Mouse (Mus musculus) urinary bladder, postnatal 10 days (tissue): Measurements from ENCODE around the gene Gzmc.
"Not testable (repeated sequence)": the region's sequence is repeated elsewhere in the genome, so short reads cannot be mapped to it uniquely, and the experiment has no call there.

Experiments used
- DNase-seq: peaks from one replicate; pipeline ENCODE4 v3.0.0; 2022; ENCODE audit warnings: low spot score

Gene Gzmc

DNA sequence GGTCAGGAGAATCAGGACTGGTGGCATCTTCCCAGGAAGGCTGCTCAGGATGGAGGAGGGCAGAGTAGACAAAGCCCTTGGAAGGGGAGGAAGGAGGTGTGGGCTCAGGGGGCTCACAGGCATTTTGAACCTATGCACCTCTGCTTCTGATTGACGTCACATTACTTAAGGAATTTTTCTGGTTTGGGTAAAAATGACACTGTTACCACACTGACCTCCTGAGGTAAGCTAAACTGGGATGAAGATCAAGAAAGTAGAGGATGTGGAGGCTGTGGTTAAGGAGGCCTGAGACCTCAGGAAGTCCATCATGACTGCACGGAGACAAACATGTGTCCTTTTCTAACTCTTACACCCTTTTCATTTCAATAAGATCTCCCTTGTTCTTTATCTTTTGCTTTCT, at the start of gene Gzmc:
TSS of gene Gzmc (minus strand) at position 101 of the 400 bp plus-strand sequence.
- no peak for DNase-seq

DNA sequence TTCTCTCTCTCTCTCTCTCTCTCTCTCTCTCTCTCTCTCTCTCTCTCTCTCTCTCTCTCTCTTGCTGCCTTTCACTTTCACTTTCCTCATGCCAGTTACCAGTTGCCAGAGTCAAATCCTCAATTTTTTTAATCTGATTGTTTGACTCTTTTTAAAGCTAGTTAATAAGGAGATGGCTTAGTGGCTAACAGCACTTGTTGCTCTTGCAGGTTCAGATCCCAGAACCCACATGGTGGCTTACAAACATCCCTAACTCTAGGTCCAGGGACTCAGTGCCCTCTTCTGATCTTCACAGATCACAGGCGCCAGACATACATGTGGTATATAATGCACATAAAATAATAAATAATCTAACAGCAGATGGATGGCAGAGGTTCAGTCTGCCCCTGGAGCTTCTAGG, 49.4 kb upstream of the Gzmc start:
- DNase-seq: no peak

DNA sequence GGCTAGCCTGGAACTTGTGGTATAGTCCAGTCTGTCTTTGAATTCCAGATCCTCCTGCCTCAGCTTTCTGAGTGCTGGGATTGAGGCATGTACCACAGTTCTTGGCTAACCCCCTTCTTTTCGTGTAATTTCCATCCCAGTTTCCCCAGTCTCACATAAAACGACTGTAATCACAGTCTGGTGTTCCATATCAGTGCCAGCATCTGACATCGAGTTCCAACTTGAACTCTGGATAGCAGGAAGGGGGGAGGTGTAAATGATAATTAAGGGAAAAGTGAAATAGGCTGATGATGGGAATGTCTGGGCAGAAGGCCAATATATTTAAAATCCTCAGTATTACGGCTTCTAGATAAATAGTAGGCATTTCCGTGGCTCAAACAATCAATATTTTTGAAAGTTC, 46.6 kb upstream of the Gzmc start:
- no peak for DNase-seq

DNA sequence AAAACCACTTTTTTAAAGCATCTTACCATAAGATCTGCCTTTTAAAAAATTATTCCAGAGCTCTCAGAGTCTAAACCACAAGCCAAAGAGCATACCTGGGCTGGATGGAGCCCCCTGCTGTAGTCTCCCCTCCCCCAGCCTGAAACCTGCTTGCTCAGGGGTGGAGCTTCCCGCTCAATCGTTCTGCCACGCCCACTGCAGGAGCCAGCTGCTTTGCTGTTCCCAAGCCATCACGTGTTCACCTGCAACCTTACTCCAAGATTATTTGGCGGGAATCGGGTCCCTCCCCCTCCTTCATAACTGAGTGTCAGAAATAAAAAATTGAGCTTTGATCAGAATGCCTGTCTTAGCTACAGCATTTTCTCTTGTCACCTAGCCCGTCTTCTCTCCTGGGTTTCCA, 44.2 kb upstream of the Gzmc start:
- not testable (repeated sequence) for DNase-seq

DNA sequence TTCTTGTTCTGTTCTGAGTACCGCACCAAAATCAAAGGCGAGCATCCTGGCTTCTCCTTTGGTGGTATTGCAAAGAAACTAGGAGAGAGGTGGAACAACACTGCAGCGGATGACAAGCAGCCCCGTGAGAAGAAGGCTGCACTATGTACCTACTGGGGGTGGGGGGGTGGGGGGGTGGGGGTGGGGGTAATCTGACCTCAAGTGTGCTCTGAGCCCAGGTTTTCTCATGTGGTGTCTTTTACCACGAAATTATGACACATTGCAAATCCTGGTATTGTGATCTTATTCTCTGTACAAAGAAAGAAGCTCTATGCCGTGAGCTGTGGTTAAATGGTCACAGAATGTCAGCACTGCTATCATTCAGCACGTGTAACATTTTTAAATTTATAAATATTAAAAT, 41.6 kb upstream of the Gzmc start:
- DNase-seq: not testable (repeated sequence)

DNA sequence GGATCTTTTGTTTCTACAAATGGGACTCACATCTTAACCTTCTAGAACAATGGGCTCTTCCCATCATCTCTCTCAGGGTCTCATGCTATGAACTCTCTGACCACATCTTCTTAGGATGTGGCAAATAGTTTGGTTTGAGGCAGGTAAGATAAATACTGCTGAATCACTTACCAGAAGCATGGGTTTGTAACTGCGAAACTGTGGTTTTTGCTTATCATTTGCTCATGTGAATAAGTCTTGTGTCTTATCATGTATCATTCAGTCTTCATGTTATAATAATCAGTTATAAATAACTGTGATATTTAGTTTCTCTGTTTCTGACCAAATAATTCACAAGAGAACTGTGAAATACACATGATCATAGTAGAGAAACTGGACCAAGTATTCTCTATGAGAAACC, 31.7 kb upstream of the Gzmc start:
- no peak for DNase-seq

DNA sequence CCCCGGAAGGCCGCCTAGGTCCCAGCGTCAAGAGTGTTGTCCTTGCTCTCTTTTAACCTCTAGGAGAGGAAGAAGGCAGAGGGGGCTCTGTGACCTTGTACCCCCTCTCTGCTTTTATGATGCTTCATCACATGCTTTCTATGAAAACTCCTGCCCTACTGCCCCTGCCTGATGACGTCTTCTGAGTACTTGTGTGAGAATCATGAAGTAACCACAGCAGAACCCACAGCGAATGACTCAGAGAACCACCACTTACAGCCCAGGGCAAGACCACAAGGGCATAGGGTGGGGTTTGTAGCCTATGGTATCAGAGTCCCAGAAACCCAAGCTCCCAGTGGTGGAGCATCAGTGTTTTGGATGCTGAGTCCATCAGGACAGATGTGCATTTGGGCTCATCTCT, 27.7 kb upstream of the Gzmc start, which contains the start of gene Gzmb:
TSS of gene Gzmb (minus strand) at position 108 of the 400 bp plus-strand sequence.
- DNase-seq: no peak

DNA sequence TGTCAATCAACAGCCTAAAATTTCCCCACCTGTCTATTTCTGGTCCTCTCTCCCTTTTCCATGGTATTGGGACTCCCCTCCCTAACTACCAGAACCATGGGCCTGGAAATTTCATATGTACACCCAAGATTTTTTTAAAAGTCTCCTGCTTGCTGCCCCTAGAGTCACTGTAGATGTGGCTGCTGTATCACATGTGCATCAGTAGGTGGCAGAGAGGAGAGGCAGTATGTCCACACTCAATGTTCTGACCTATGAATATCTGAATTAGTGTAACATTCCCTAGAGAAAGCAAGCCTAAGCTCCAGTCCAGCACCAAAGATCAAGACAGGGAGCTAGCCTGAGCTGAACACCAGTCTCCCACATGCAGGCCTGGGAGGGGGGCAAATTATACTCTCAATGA, 6.0 kb upstream of the Gzmc start:
- DNase-seq: no peak

DNA sequence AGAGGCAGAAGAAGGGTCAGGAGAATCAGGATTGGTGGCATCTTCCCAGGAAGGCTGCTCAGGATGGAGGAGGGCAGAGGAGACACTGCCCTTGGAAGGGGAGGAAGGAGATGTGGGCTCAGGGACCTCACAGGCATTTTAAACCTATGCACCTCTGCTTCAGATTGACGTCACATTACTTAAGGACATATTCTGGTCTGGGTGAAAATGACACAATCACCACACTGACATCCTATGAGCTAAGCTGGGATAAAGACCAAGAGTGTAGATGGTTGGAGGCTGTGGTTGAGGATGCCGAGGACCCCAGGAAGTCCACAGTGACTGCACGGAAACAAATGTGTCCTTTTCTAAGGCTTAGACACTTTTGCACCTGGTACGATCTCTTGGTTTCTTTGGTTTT, 23.1 kb downstream of the Gzmc start, which contains the start of gene Gzmf:
TSS of gene Gzmf (minus strand) at position 101 of the 400 bp plus-strand sequence.
- DNase-seq: no peak

DNA sequence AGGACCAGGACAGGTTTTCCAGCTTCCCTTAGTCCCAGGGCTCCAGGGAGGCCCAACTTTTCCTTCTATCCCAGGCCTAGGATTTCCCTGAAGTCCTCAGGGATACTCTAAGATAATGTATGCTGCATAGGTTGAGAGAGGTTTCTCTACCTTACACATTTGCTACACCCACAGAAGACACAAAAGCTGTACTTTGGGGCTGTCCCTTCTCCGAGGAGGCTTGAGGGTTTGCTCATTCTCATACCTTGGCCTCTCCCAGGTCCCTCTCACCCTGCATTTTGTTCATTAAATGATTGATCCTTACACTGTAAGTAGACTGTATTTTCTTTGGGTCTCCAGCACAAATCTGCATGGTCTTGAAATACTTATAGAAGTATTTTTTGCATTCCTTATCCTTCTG, 28.8 kb downstream of the Gzmc start:
- no peak for DNase-seq

DNA sequence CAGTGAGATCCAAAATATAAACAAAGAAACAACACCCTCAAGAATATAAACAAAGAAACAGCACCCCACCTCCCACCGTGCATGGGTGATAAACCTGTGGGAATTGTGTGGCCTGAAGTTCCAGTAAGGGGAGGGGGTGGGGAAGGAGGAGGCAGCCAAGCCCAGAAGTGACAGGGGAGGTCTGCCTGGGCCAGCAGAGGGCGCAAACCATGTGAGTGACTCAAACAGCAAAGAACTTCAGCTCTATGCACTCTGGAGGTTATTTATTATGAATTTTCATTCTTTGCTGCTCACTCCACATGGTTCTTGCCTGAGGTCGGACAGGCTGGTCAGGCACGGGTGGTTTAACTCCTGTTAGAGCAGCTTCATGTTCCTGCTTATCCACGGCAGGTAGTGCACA, 29.4 kb downstream of the Gzmc start:
- DNase-seq: not testable (repeated sequence)

DNA sequence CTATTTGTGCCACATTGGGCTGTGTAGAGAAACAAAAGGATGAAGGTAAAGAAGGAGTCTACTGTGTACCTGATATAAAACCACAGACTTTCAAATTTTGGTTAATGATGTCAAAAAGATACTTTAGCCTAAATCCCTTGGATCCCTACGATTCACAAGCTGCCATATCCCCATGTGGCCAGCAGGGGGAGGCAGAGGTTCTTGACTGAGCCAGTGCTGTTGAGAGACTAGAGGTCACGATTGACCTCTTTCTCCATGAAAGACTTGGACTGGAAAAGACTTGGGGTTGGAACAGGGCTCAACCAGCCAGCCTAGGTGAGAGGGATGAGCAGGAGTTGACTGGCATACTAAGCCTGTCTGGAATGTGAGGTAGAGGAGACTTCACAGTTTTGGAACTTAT, 30.5 kb downstream of the Gzmc start:
- DNase-seq: no peak

DNA sequence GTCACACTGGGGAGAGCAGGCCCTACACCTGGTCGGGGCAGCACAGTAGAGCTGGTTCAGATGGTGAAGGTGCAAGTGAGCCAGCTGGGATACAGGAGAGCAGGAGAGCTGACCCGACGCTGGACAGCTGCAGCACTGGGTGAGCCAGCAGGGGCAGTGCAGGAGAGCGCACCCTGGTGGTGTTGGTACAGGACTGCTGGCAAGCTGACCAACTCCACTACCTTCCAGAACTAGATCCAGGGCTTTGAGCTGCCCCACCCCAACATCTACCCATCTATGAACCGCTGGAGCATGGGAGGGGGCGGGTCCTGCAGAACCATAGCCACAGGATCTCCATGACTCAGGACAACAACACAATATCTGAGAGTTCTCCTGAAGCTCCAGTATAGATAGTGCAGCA, 47.5 kb downstream of the Gzmc start:
- no peak for DNase-seq

DNA sequence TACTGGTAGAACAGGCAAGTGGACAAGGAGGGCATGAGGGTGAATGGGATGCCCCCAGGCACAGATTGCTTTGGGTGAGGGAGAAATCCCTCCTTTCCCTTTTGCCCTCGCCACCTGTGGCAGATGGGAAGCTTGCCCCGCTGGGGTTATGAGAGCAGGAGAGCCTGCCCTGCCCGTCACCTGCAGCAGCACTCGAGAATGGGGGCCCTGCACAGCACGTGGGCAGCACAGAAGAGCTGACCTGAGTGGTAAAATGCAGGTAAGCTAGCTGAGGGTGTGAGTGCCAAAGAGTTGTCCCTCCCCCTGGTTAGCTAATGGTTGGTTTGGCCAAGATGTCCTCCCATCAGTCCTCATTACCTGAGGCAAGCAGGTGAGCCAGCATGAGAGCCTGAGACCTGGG, 47.9 kb downstream of the Gzmc start:
- DNase-seq: no peak
